Mouse (Mus musculus) Patski (cell line): ENCODE measurements around the gene Pan3. TPM values are rescaled to one million over a fixed set of nuclear protein-coding genes. Genes with fewer than 3 reads are reported as not detected.

Experiments
- ATAC-seq: fragments of 100-300 bp; one replicate; pipeline ENCODE4 v1.8.0; 2021
- CTCF ChIA-PET: fragments of 350-600 bp; sonication (Branson Sonifier 250); formaldehyde crosslinking; loops from one replicate; lab custom pipeline; 2022; ENCODE audit warnings: inconsistent platforms; lab: Charles Lee
- POLR2A ChIA-PET: fragments of 350-600 bp; sonication (Branson Sonifier 250); formaldehyde crosslinking; loops from one replicate; lab custom pipeline; 2022; ENCODE audit warnings: antibody characterized with exemption, inconsistent platforms; lab: Charles Lee
- DNase-seq: peaks from one replicate; pipeline ENCODE4 v3.0.0-alpha.2; 2011; ENCODE audit warnings: low read depth, low spot score
- H3K27me3 ChIP-seq: fragments of 371-371 bp; one replicate; pipeline ENCODE4 v1.5.1; 2021
- CTCF ChIP-seq: fragments of 100-300 bp; IDR thresholded peaks from one replicate; pipeline ENCODE4 v1.5.1; 2021
- in situ Hi-C: fragments of 300-500 bp; cut with MboI; formaldehyde crosslinking; loops from 3 replicates; pipeline ENCODE4 v1.11.1; 2018; ENCODE audit warnings: low pct_unique_long_range_greater_than_20kb, mixed read lengths
- polyA plus RNA-seq: library from polyadenylated mRNA; unstranded; gene quantifications from one replicate; pipeline ENCODE4 v1.2.3, GENCODE M21; 2021

The Pan3 gene
- polyA plus RNA-seq, 1 experiment from 2014 or later = 62.2 TPM

DNA sequence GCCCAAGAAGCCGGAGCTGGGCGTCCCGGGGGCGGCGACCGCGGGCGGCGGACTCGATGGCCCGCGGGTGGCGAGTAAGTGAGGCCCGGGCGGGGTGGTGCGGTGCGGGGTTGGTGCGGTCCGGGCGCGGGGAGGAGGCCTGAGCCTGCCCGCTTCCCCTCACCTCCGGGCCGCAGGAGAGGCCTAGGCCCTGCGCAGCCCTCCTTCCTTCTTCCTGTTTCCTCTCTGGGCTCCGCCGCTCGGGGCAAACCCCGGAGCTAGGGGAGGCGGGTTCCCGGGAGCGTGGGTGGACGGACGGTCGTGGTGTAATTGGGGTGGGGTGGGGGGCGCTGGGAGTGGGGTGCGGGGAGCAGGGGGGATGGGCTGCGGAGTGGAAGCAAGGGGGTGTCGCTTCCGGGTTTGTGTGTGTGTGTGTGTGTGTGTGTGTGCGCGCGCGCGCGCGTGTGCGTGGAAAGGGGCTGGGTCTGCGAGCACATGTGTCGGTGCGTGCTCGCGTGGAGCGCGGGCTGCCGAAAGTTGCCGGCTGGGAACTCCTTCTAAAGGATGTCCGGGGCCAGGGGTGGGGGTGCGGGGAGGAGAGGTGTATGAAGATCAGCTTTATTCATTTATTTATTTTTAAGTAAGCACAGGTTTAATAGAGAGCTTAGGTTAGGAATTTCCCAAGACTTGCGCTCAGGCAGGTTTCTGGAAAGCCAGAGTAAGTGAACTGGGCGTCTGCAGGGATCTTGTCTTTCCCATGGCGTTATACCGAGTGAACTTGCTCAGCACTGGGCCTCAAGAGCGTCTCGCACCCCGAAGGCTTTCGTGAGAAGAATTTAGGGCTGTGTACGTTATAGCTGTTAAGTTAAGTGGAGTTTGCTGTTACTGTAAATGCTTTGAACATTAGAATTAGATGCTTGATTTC is 1.2 kb downstream of the Pan3 start:
- ATAC-seq (peak; percentile 48), DNase-seq (no peak)
- TF ChIP-seq CTCF = no peak
- ChIA-PET POLR2A (interaction anchor here (0.6 to 1.6 kb wide), 6 partner anchors 10 to 220 kb away, joined by 3 to 6 read pairs (median 3); no protein-coding TSS in a partner anchor), CTCF (interaction anchor here (1.1 to 1.7 kb wide), 4 partner anchors 8 to 17 kb away, joined by 3 read pairs; no protein-coding TSS in a partner anchor)
- no peaks in the 10 kb centered on the region for H3K27me3 ChIP-seq
- in situ Hi-C loops = no loop called here

DNA sequence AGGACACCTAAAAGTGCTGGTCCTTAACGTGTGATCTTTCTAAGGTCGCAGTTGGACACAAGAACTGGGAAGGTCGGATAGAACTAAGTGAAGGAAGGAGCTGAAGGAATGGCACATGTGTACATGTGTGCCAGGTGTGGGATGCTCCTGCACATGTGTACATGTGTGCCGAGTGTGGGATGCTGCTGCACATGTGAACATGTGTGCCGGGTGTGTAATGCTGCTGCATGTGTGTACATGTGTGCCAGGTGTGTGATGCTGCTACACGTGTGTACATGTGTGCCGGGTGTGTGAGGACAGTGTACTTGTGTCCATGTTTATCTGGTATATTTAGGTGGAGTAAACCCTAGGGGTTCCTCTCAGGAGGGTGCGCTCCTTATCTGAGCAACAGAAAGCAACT is 3.0 kb downstream of the Pan3 start:
- ATAC-seq (no peak), DNase-seq (no peak)
- no peak for TF ChIP-seq CTCF
- in situ Hi-C loops = no loop called here
- no peaks in the 10 kb centered on the region for H3K27me3 ChIP-seq
- CTCF ChIA-PET = interaction anchor here (0.9 to 1.0 kb wide), 2 partner anchors 9 to 14 kb away, joined by 3 to 5 read pairs; no protein-coding TSS in a partner anchor
- POLR2A ChIA-PET = no interaction called here

DNA sequence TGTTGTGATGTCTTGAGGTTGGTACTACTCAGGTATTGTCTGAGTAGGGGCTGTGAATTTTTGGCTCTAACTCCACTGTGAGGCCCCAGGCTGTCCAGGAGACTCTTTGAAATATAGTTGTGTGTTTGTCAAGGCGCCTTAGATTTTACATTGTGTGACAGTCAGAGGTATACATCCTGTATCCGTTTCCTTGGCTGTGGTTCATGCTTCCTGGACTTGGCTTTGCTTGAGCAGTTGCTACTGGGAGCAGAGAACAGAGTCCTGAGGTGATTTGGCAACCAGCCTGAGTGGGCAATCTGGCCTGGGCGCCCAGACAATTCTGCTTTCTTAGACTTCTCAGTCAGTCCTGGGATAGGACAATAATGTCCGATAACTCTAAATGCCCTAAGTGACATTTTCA is 5.3 kb downstream of the Pan3 start:
- DNase-seq = no peak

DNA sequence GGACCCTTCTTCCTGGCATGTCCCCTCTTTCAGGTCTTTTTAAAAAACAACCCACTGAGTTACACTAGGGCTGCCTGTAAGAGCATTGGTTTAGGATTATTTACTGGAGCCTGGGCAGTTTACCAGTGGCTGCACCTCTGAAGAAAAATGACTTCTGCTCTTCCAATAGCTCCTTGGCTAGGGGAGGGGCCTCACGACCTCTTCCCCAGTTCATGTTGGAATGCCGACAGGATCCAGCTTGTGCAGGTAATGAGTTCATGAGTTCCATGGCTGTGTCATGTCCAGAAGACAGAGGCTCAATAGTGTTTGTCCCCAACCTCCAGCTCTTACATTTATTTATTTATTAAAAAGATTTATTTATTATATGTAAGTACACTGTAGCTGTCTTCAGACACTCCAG is 5.8 kb downstream of the Pan3 start:
- ChIA-PET CTCF (interaction anchor here (1.2 kb wide), 1 partner anchor 24 kb away, joined by 4 read pairs; no protein-coding TSS in a partner anchor), POLR2A (interaction anchor here (0.5 to 1.6 kb wide), 3 partner anchors 21 to 59 kb away, joined by 3 to 5 read pairs (median 4); no protein-coding TSS in a partner anchor)
- in situ Hi-C loops = no loop called here
- TF ChIP-seq CTCF = no peak
- H3K27me3 ChIP-seq = no peaks in the 10 kb centered on the region
- no peak for ATAC-seq
- DNase-seq = no peak

More for the DNA sequence above, 5.3 kb downstream of the Pan3 start:
- TF ChIP-seq CTCF = no peak
- ATAC-seq = peak; percentile 36
- in situ Hi-C loops = no loop called here
- ChIA-PET CTCF (interaction anchor here (1.2 kb wide), 2 partner anchors 9 to 25 kb away, joined by 3 to 4 read pairs; no protein-coding TSS in a partner anchor), POLR2A (interaction anchor here (0.5 to 1.6 kb wide), 2 partner anchors 21 to 59 kb away, joined by 3 to 5 read pairs; no protein-coding TSS in a partner anchor)
- H3K27me3 ChIP-seq = no peaks in the 10 kb centered on the region

DNA sequence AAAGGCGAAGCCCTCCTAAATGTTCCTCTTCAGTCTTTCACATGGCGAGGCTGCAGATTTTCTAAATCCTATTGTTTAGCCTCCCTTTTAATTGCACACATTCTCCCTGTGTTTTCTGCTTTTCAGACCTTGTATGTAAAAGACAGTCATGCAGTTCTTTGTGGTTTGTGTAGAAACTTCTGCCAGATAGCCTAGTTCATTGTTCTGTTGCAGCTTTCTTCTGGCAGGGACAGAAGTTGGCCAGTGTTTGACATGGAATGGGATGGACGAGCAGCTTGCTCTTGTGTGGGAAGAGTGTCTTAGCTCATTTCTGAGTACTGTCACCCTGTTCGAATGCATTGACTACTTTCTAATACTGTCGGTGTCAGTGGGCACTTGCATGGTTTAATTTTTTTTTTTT is 6.5 kb downstream of the Pan3 start:
- no peak for DNase-seq
- no peaks in the 10 kb centered on the region for H3K27me3 ChIP-seq
- ChIA-PET CTCF (interaction anchor here (1.2 to 1.5 kb wide), 4 partner anchors 12 to 70 kb away, joined by 3 to 6 read pairs (median 4); no protein-coding TSS in a partner anchor), POLR2A (interaction anchor here (0.6 to 1.6 kb wide), 4 partner anchors 20 to 449 kb away, joined by 3 to 9 read pairs (median 4); no protein-coding TSS in a partner anchor)
- no peak for TF ChIP-seq CTCF
- ATAC-seq = no peak
- in situ Hi-C loops = no loop called here

DNA sequence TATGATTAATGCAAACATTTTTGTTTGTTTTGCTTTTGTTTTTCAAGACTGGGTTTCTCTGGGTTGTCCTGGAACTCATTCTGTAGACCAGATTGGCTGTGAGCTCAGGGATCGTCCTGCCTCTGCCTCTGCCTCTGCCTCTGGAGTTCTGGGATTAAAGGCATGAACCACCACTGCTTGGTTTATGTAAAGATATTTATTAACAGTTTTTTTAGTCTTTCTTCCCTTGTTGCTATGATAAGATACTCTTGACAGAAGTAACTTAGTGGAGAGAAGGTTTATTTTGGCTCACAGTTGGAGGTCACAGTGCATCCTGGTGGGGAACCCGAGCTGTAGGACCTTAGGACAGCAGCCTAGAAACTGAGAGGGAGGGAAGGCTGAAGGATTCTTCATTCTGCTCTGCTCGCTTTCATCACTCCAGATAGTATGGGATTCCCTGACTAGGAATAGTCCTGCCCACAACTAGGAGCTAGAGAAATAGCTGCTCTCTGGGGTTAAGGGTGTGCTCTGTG is 11.1 kb downstream of the Pan3 start:
- in situ Hi-C loops = no loop called here
- TF ChIP-seq CTCF = no peak
- POLR2A ChIA-PET = interaction anchor here (0.9 kb wide), 1 partner anchor 10 kb away, joined by 3 read pairs; no protein-coding TSS in a partner anchor

DNA sequence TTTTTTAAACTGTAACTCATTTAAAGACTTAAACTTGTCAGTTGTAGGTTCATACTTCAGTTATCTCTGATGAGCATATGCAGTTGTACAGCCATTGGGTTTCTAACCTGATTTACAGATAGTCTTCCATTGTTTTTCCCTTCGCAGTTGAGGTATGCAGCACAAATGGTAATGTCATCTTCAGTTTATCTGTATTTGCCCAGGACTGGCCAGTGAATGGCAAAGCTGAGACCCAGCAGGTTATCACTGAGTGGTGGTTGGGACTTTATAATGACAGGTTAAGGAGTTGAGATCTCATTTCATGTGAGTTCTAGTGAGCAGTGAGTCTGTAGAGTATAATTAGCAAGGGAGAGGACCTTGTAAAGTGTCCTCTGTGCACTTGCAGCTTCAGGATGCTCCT is 12.0 kb downstream of the Pan3 start:
- in situ Hi-C loops = no loop called here
- ATAC-seq (no peak), DNase-seq (no peak)
- no peaks in the 10 kb centered on the region for H3K27me3 ChIP-seq
- ChIA-PET CTCF (no interaction called here), POLR2A (no interaction called here)
- no peak for TF ChIP-seq CTCF

More for the DNA sequence above, 11.1 kb downstream of the Pan3 start:
- DNase-seq (no peak), ATAC-seq (no peak)
- no peaks in the 10 kb centered on the region for H3K27me3 ChIP-seq
- CTCF ChIA-PET = no interaction called here

DNA sequence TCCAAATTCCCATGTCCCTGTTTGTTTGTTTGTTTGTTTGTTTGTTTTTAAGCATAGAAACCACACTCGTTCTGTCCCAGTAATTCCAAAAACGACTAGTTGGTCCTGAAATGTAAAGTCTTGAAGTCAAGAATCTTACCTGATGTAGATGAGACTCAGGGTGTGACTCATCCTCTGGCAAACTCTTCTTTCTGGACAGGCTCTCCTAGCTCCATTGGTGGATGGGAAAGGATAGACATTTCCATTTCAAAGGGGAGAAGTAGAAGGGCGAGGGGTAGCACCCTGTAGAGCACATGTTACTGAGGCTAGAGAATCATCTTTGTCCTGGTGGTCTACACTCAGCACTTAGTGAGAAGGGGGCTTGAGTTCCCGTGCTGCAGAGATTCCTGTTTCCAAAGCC is 12.8 kb downstream of the Pan3 start:
- ATAC-seq = no peak
- ChIA-PET POLR2A (no interaction called here), CTCF (interaction anchor here (2.0 kb wide), 1 partner anchor 14 kb away, joined by 6 read pairs; no protein-coding TSS in a partner anchor)
- no peaks in the 10 kb centered on the region for H3K27me3 ChIP-seq
- in situ Hi-C loops = no loop called here
- DNase-seq = no peak
- TF ChIP-seq CTCF = no peak

DNA sequence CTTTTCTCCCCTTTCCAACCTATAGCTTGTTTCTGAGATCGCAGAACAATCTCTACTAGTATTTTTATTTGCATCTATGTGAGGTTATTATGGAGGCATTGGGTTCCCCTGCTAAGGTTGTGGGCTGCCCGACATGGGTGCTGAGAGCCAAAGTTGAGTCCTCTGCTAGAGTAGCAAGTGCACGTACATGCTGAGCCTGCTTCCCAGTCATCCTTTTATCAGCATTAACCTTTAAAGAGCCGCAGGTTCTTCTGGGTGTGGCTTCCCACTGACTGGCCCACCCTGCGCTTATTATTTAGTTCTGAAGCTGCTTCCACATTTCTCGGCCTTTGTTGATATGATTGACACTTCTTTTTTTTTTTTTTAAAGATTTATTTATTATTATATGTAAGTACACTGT is 14.3 kb downstream of the Pan3 start:
- CTCF ChIA-PET = interaction anchor here (1.0 to 2.0 kb wide), 3 partner anchors 10 to 16 kb away, joined by 3 to 6 read pairs (median 3); no protein-coding TSS in a partner anchor
- POLR2A ChIA-PET = no interaction called here
- TF ChIP-seq CTCF = no peak
- no peak for ATAC-seq
- no peak for DNase-seq
- no peaks in the 10 kb centered on the region for H3K27me3 ChIP-seq
- in situ Hi-C loops = no loop called here

DNA sequence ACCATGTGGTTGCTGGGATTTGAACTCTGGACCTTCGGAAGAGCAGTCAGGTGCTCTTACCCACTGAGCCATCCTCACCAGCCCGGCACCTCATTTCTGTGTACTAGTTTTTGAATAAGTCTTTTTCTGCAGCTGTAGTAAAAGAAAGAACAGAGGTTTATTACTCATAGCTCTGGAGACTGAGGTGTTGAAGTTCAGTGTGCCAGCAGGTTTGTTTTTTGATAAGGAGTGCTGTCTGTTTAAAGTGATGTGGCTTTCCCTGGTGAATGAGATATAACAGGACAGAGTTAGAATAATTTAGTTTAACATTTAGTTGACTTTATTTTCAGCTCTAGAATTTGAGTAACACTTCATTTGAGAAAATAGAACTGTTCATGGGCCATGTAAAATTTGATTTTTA is 14.8 kb downstream of the Pan3 start:
- in situ Hi-C loops = no loop called here
- ChIA-PET CTCF (interaction anchor here (0.7 to 1.6 kb wide), 3 partner anchors 10 to 75 kb away, joined by 3 read pairs; no protein-coding TSS in a partner anchor), POLR2A (no interaction called here)
- no peak for ATAC-seq
- H3K27me3 ChIP-seq = no peaks in the 10 kb centered on the region
- DNase-seq = no peak
- no peak for TF ChIP-seq CTCF
